Mouse (Mus musculus): ENCODE results near the gene Fbxo9. TPM values are rescaled to one million over a fixed set of nuclear protein-coding genes. Genes with fewer than 3 reads are reported as not detected.
A peak's percentile ranks its signal among the peaks of the same experiment; 100 is the strongest.
"Not testable (repeated sequence)": the region's sequence is repeated elsewhere in the genome, so short reads cannot be mapped to it uniquely, and the experiment has no call there.

Fbxo9 gene
- polyA plus RNA-seq (2012; fragmentation: generic; extraction: Trizol): 15.7 TPM

DNA sequence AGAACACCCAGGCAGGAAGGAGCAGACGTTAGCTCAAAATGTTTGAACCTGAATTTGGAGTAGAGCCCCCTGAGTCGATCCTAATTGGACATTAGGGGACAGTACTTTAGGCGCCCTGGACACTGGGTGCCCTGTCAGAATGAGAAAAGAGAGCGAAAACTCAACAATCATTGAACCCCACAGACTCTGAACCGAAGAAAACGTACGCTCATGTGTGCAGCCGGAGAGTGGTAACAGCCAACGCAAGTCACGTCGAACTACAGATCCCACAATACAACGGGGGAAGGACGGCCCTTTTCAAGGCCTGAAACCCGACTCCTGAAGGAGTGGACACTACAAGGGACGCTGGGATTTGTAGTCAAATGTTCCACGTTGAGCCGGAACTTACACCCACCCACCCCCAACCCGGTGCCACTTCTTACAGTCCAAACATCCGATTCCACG lies at the start of gene Fbxo9, which contains the start of gene Ick:
Gene Fbxo9 (minus strand): TSS at position 270 of the 444 bp plus-strand sequence.
Gene Ick (plus strand): TSS at position 397 of the 444 bp plus-strand sequence.
- TF ChIP-seq E2F4 (IDR thresholded peaks at IDR 0.05; ENCODE audit: insufficient read depth) (no peak), MYOG (IDR thresholded peaks at IDR 0.05; ENCODE audit: control insufficient read depth in 1 of 3, insufficient read depth in 1 of 3, insufficient read length in 2 of 3, low read depth in 2 of 3) (no peak), SRF (IDR thresholded peaks at IDR 0.05; ENCODE audit: control insufficient read depth, insufficient read length, low read depth) (peak; percentile 48)
- H3K4me3 ChIP-seq: peak within 1 kb of the TSS; percentile 79
- peak within 1 kb of the TSS; percentile 95 for H3K4me2 ChIP-seq (ENCODE audit: low read depth)
- peaks cover 28% of the 10 kb centered on the region for H3K79me2 ChIP-seq (ENCODE audit: control insufficient read depth, insufficient read depth)
- no peaks in the 10 kb centered on the region for H3K36me3 ChIP-seq (ENCODE audit: control insufficient read depth, insufficient read depth)
- H3K27me3 ChIP-seq (ENCODE audit: control insufficient read depth, insufficient read depth, insufficient read length): no peaks in the 10 kb centered on the region
- H3ac ChIP-seq (ENCODE audit: control insufficient read depth, insufficient read length): peak within 1 kb of the TSS; percentile 95

DNA sequence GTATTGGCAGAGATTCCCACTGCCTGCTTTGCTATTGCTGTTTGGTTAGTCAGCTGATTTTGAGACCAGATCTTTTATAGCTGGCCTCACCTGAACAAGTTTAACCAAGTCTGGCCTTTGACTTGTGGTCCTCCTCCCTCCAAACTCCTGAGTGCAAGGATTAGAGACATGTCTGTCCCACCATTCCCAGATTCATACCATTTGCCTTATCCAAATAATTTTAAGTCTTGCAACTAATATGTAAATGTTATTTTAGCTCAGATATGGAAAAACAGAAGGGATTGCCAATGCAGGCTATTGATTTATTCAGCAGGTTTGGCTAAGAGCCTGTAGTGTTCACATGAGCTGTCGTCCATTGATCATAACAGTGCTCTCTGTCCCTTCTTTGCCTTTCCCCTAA lies 48.4 kb upstream of the Fbxo9 start:
- Histone ChIP-seq H3K27me3 (ENCODE audit: control insufficient read depth, insufficient read depth, insufficient read length) (no peaks in the 10 kb centered on the region), H3ac (ENCODE audit: control insufficient read depth, insufficient read length) (no peak overlapping the region), H3K4me3 (no peak overlapping the region), H3K36me3 (ENCODE audit: control insufficient read depth, insufficient read depth) (peaks cover 21% of the 10 kb centered on the region), H3K4me2 (ENCODE audit: low read depth) (no peak overlapping the region), H3K79me2 (ENCODE audit: control insufficient read depth, insufficient read depth) (no peaks in the 10 kb centered on the region)
- TF ChIP-seq MAX (IDR thresholded peaks at IDR 0.05; ENCODE audit: low read depth) (no peak), E2F4 (IDR thresholded peaks at IDR 0.05; ENCODE audit: insufficient read depth) (no peak), REST (IDR thresholded peaks at IDR 0.05; ENCODE audit: insufficient read depth, insufficient read length) (no peak), TCF3 (IDR thresholded peaks at IDR 0.05; ENCODE audit: insufficient read length, low read depth) (no peak), POLR2A (IDR thresholded peaks at IDR 0.05; ENCODE audit: insufficient read length, low read depth) (no peak), USF1 (IDR thresholded peaks at IDR 0.05; ENCODE audit: low read depth) (no peak), POLR2AphosphoS2 (IDR thresholded peaks at IDR 0.05; ENCODE audit: insufficient read length, low read depth) (no peak), SRF (IDR thresholded peaks at IDR 0.05; ENCODE audit: control insufficient read depth, insufficient read length, low read depth) (no peak), MYOD1 (IDR thresholded peaks at IDR 0.05; ENCODE audit: control insufficient read depth in 1 of 3, insufficient read length in 2 of 3, low read depth in 2 of 3) (no peak)

DNA sequence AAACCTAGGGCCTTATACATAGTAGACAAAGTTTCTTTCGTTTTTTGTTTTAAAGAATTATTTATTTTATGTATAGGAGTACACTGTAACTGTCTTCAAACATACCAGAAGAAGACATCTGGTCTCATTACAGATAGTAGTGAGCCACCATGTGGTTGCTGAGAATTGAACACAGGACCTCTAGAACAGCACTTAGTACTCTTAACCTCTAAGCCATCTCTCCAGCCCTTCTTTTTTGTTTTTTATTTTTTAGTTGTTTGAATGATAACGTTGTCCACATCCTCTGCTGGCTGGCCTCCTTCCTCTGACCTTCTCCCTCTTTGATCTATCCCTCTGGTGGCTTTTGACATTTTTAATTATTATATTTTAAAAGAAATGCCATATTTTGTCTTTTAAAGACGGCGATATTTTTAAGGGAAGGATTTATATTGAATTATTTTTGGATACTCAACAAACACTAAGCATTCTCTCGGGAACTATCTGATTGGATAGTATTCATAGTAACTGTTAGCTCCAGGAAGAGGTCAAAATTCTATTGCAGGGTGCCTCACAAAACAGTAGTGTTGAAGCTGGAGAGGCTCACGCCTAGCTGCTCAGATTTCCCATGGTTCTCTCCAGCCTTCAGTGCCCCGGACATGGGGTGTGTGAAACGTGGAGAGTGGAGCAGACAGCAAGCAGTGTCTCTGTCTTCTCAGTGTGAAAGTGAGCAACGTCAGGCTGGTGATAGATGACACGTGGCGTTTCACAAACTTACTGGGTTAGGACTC lies 45.5 kb upstream of the Fbxo9 start:
- Histone ChIP-seq H3K4me2 (ENCODE audit: low read depth) (no peak overlapping the region), H3K36me3 (ENCODE audit: control insufficient read depth, insufficient read depth) (peaks cover 10% of the 10 kb centered on the region)
- no peak for TF ChIP-seq POLR2A (IDR thresholded peaks at IDR 0.05; ENCODE audit: insufficient read length, low read depth)
- TF ChIP-seq TCF3 (IDR thresholded peaks at IDR 0.05; ENCODE audit: insufficient read length, low read depth): no peak
- TF ChIP-seq TCF12 (IDR thresholded peaks at IDR 0.05; ENCODE audit: insufficient read depth, poor library complexity, severe bottlenecking): no peak
- TF ChIP-seq MYOD1 (IDR thresholded peaks at IDR 0.05; ENCODE audit: control insufficient read depth in 1 of 3, insufficient read length in 2 of 3, low read depth in 2 of 3): no peak
- TF ChIP-seq MAX (IDR thresholded peaks at IDR 0.05; ENCODE audit: low read depth): no peak
- no peak for TF ChIP-seq SRF (IDR thresholded peaks at IDR 0.05; ENCODE audit: control insufficient read depth, insufficient read length, low read depth)
- no peak for TF ChIP-seq USF1 (IDR thresholded peaks at IDR 0.05; ENCODE audit: low read depth)
- no peak for TF ChIP-seq REST (IDR thresholded peaks at IDR 0.05; ENCODE audit: insufficient read depth, insufficient read length)
- no peak for TF ChIP-seq CEBPB (IDR thresholded peaks at IDR 0.05; ENCODE audit: insufficient read depth, poor library complexity, severe bottlenecking)
- TF ChIP-seq POLR2AphosphoS2 (IDR thresholded peaks at IDR 0.05; ENCODE audit: insufficient read length, low read depth): no peak
- TF ChIP-seq E2F4 (IDR thresholded peaks at IDR 0.05; ENCODE audit: insufficient read depth): no peak
- no peak for TF ChIP-seq MYOG (IDR thresholded peaks at IDR 0.05; ENCODE audit: control insufficient read depth in 1 of 3, insufficient read depth in 1 of 3, insufficient read length in 2 of 3, low read depth in 2 of 3)

DNA sequence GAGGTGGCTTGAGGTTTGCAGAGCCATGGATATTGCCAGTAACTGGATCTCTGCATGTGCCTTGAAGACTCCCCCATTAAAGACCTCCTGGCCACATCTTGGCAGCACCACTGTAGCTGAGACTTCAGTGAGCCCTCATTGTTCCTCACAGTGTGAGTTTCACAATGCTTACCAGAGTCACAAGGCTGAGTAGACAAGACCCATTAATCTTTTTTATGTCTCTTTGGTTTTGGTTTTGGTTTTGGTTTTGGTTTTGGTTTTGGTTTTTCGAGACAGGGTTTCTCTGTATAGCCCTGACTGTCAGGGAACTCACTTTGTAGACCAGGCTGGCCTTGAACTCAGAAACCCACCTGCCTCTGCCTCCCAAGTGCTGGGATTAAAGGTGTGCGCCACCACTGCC lies 40.9 kb upstream of the Fbxo9 start:
- H3ac ChIP-seq (ENCODE audit: control insufficient read depth, insufficient read length); H3K36me3 ChIP-seq (ENCODE audit: control insufficient read depth, insufficient read depth); H3K79me2 ChIP-seq (ENCODE audit: control insufficient read depth, insufficient read depth): not testable (repeated sequence)

More for the DNA sequence above, 45.5 kb upstream of the Fbxo9 start:
- Histone ChIP-seq H3ac (ENCODE audit: control insufficient read depth, insufficient read length) (no peak overlapping the region), H3K27me3 (ENCODE audit: control insufficient read depth, insufficient read depth, insufficient read length) (no peaks in the 10 kb centered on the region), H3K4me3 (no peak overlapping the region), H3K79me2 (ENCODE audit: control insufficient read depth, insufficient read depth) (no peaks in the 10 kb centered on the region)

DNA sequence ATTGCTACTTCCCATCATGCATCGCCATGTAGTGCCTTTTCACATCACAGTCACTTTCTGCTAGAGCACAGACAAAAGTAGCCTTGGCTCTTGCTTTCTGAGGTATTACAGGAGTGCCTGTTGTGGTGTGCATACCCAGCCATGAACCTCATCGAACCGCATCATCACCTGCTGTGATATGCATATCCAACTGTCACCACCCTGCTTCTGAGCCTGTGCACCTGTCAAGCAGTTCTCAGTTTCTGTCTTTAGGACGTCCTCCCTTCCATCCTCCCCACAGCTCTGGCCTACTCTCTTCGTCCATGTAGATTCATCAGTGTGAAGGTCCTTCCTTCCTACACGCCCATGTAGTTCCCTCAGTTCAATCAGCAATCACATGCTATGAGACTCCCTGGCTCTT lies 39.3 kb upstream of the Fbxo9 start:
- no peak overlapping the region for H3K4me3 ChIP-seq
- no peaks in the 10 kb centered on the region for H3K36me3 ChIP-seq (ENCODE audit: control insufficient read depth, insufficient read depth)
- no peaks in the 10 kb centered on the region for H3K79me2 ChIP-seq (ENCODE audit: control insufficient read depth, insufficient read depth)
- TF ChIP-seq MYOG (IDR thresholded peaks at IDR 0.05; ENCODE audit: control insufficient read depth in 1 of 3, insufficient read depth in 1 of 3, insufficient read length in 2 of 3, low read depth in 2 of 3) (peak; percentile 24 to 82 (median 71)), MAX (IDR thresholded peaks at IDR 0.05; ENCODE audit: low read depth) (no peak), REST (IDR thresholded peaks at IDR 0.05; ENCODE audit: insufficient read depth, insufficient read length) (no peak), MYOD1 (IDR thresholded peaks at IDR 0.05; ENCODE audit: control insufficient read depth in 1 of 3, insufficient read length in 2 of 3, low read depth in 2 of 3) (peak; percentile 40 to 99 (median 94)), TCF12 (IDR thresholded peaks at IDR 0.05; ENCODE audit: insufficient read depth, poor library complexity, severe bottlenecking) (peak; percentile 37), USF1 (IDR thresholded peaks at IDR 0.05; ENCODE audit: low read depth) (no peak), POLR2A (IDR thresholded peaks at IDR 0.05; ENCODE audit: insufficient read length, low read depth) (no peak), TCF3 (IDR thresholded peaks at IDR 0.05; ENCODE audit: insufficient read length, low read depth) (peak; percentile 74), E2F4 (IDR thresholded peaks at IDR 0.05; ENCODE audit: insufficient read depth) (no peak), SRF (IDR thresholded peaks at IDR 0.05; ENCODE audit: control insufficient read depth, insufficient read length, low read depth) (no peak), CEBPB (IDR thresholded peaks at IDR 0.05; ENCODE audit: insufficient read depth, poor library complexity, severe bottlenecking) (no peak)
- H3ac ChIP-seq (ENCODE audit: control insufficient read depth, insufficient read length): no peak overlapping the region
- H3K27me3 ChIP-seq (ENCODE audit: control insufficient read depth, insufficient read depth, insufficient read length): no peaks in the 10 kb centered on the region
- H3K4me2 ChIP-seq (ENCODE audit: low read depth): no peak overlapping the region

More for the DNA sequence above, 40.9 kb upstream of the Fbxo9 start:
- not testable (repeated sequence) for H3K27me3 ChIP-seq (ENCODE audit: control insufficient read depth, insufficient read depth, insufficient read length); H3K4me3 ChIP-seq; H3K4me2 ChIP-seq (ENCODE audit: low read depth)
